Comparison of ENCODE assay signal across 27 mouse cellular contexts in genomic region chr10:116341194-116341593, GRCm38 (mm10).
"Had no signal": no experiment of that assay in that cellular context is flagged by ENCODE, and none has a peak within 500 bp of the region (broad histone marks: within the 10 kb centered on the region; RNA-seq: fewer than 3 reads in every experiment).

No protein-coding gene starts in this region.

- DNase-seq: gastrocnemius, adult 2 months; gastrocnemius, postnatal 10 days; gastrocnemius, postnatal 25 days; heart, adult 2 months; heart, postnatal 10 days; heart, postnatal 4 days; kidney, adult 11 months; kidney, adult 2 months; kidney, adult 9 months; kidney, postnatal 14 days; kidney, postnatal 36 days; liver; liver, embryonic 13.5 days had no signal

- H3K9ac ChIP-seq: heart, embryonic 12.5 days; hindbrain, embryonic 12.5 days; hindbrain, embryonic 14.5 days; kidney, embryonic 15.5 days; limb, embryonic 12.5 days; liver, embryonic 13.5 days; liver, embryonic 15.5 days had no signal

- H3K4me1 ChIP-seq: heart, embryonic 12.5 days; hindbrain, embryonic 10.5 days; hindbrain, embryonic 12.5 days; kidney, embryonic 15.5 days; limb, embryonic 12.5 days; liver, embryonic 13.5 days; liver, embryonic 15.5 days had no signal

- H3K4me3 ChIP-seq: gastrocnemius, adult 2 months; heart, adult 2 months; heart, embryonic 12.5 days; hindbrain, embryonic 10.5 days; hindbrain, embryonic 12.5 days; kidney, embryonic 15.5 days; layer of hippocampus, adult 2 months; left cerebral cortex, adult 2 months; limb, embryonic 10.5 days; limb, embryonic 12.5 days; liver, embryonic 13.5 days; liver, embryonic 15.5 days had no signal

- H3K9me3 ChIP-seq: heart, embryonic 12.5 days; hindbrain, embryonic 10.5 days; hindbrain, embryonic 12.5 days; kidney, embryonic 15.5 days; limb, embryonic 10.5 days; limb, embryonic 12.5 days; liver, embryonic 13.5 days; liver, embryonic 15.5 days had no signal

- H3K27me3 ChIP-seq: heart, embryonic 12.5 days; hindbrain, embryonic 12.5 days; kidney, embryonic 15.5 days; limb, embryonic 12.5 days; liver, embryonic 13.5 days; liver, embryonic 15.5 days had no signal

- H3K27ac ChIP-seq: gastrocnemius, adult 2 months; heart, adult 2 months; hindbrain, embryonic 10.5 days; hindbrain, embryonic 12.5 days; hindbrain, embryonic 14.5 days; kidney, embryonic 15.5 days; kidney, postnatal 0 days; layer of hippocampus, adult 2 months; left cerebral cortex, adult 2 months; limb, embryonic 10.5 days; limb, embryonic 12.5 days; liver, embryonic 13.5 days; liver, embryonic 15.5 days had no signal

- H3K4me2 ChIP-seq: heart, embryonic 12.5 days; hindbrain, embryonic 12.5 days; hindbrain, embryonic 14.5 days; kidney, embryonic 15.5 days; limb, embryonic 12.5 days; liver, embryonic 11.5 days; liver, embryonic 13.5 days; liver, embryonic 15.5 days had no signal

- ATAC-seq: hindbrain, embryonic 16.5 days; inflammation-experienced regulatory T-cells, adult 6 months had no signal

- H3K36me3 ChIP-seq: hindbrain, embryonic 10.5 days; hindbrain, embryonic 12.5 days; kidney, embryonic 15.5 days; limb, embryonic 10.5 days; limb, embryonic 12.5 days; liver, embryonic 13.5 days; liver, embryonic 15.5 days had no signal
